In genomic region chr5:88983652-88984051, GRCm38 (mm10) we compare ENCODE assay signal across 19 mouse cellular contexts.
"Had no signal": no experiment of that assay in that cellular context is flagged by ENCODE, and none has a peak within 500 bp of the region (broad histone marks: within the 10 kb centered on the region; RNA-seq: fewer than 3 reads in every experiment).

No protein-coding gene starts in this region.

- H3K4me2 ChIP-seq: liver, embryonic 13.5 days; midbrain, embryonic 13.5 days; neural tube, embryonic 13.5 days had no signal

- DNase-seq: kidney, adult 2 months; kidney, postnatal 25 days; layer of hippocampus, postnatal 36 days; liver, embryonic 13.5 days; lung, adult 2 months; lung, postnatal 14 days; right cerebral cortex, postnatal 14 days; right cerebral cortex, postnatal 4 days; thymus, adult 2 months; thymus, postnatal 25 days had no signal

- H3K9me3 ChIP-seq: liver, embryonic 13.5 days; megakaryocyte, embryonic 14.5 days; midbrain, embryonic 10.5 days; midbrain, embryonic 13.5 days; neural tube, embryonic 13.5 days had no signal

- H3K27me3 ChIP-seq: liver, embryonic 13.5 days; megakaryocyte, embryonic 14.5 days; midbrain, embryonic 13.5 days; neural tube, embryonic 13.5 days had no signal

- H3K27ac ChIP-seq: kidney, postnatal 0 days; left cerebral cortex, adult 2 months; liver, embryonic 13.5 days; macrophage; midbrain, embryonic 10.5 days; midbrain, embryonic 13.5 days; neural tube, embryonic 13.5 days had no signal

- H3K4me1 ChIP-seq: midbrain, embryonic 10.5 days; midbrain, embryonic 13.5 days; neural tube, embryonic 13.5 days had no signal

- H3K9ac ChIP-seq: liver, embryonic 13.5 days; midbrain, embryonic 13.5 days; neural tube, embryonic 13.5 days had no signal

- ATAC-seq: midbrain, embryonic 13.5 days; midbrain, embryonic 16.5 days had no signal

- H3K36me3 ChIP-seq: liver, embryonic 13.5 days; midbrain, embryonic 10.5 days; midbrain, embryonic 13.5 days; neural tube, embryonic 13.5 days had no signal

- H3K4me3 ChIP-seq: left cerebral cortex, adult 2 months; liver, embryonic 13.5 days; midbrain, embryonic 10.5 days; midbrain, embryonic 13.5 days; myocyte; neural tube, embryonic 13.5 days had no signal
